Mouse (Mus musculus) spleen, postnatal 14 days (tissue): ENCODE measurements around the gene Epo.

Experiments
- DNase-seq, 2 experiments: peaks; one replicate each; pipeline ENCODE4 v3.0.0; 2021 to 2022; ENCODE audit warnings: low spot score in 2 of 2

The Epo gene

DNA sequence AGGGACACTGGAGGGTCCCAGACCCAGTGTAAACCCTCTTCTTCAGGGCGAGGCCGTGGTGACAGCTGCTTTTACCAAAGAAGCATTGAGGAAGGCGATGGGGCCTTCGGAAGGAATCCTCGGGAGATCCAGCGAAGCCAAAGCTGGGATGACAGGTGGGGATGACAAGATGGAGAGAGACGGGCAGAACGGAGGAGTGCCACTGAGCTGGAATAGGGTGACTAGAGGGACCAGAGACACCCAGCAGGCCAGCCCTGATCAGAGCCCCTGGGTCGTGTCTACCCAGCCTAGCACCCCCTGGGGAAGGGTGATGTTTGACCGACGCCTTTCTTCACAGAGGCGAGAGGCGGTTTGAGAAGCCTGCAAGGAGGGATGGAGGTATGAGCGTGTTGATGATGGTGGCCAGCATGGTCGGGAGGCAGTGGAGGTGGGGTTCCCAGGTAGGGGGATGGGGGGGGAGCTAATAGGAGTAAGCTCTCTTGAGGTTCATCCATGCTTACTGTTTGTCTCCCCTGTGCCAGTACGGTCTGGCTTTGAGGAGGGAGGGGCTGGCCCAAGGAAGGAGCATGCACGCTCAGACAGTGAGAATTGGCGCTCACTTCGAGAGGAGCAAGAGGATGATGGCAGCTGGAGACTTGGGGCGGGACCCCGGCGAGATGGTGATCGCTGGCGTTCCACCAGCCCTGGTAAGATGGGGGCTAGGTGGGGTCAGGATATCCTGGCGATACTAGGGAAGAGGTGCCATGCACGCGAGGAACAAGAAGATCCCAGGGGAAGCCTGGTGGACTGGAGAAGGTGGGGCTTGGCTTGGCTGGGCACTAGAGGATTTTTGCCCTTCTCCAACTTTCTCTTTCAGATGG lies 13.1 kb downstream of the Epo start:
- DNase-seq: no peak

DNA sequence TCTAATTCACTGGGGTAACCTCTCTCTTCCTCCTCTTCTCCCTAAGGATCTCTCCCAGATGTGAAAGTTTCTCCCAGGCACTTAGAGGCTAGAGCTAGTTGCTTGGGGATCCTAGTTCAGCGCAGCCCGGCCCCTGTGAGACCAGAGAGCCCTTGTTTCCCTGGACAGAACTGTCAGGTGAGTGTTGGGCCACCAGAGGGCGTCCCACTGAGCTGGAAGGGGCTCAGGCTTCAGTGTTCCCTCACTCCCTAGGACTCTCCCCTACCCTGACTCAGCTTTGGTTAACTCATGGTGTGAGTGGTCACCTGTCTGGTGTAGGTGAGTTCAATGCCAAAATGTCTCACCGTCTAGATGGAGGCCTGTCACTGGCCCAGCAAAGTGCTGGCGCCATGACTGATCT lies 14.6 kb downstream of the Epo start, which contains the start of gene Gigyf1:
Gene Gigyf1 (plus strand): TSS at position 113 of the 400 bp plus-strand sequence.
- DNase-seq: no peak

DNA sequence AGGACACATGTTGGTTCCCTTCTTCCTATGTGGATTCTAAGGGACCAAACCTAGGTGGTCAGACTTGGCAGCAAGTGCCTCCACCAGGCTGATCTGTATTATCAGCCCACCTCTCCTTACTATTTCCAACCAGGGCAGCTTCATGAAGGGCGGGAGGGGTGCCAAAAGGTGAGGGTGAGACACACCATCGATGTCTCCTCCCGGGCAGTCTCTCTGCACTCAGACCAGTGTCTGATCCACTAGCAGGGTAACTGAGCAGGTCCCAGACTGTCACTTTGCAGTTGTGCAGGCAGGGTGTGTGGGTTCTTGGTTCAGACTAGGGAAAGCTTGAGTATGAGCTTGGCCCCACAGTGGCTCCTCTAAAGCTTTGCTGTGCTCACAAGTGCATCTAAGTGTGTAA lies 18.2 kb downstream of the Epo start:
- DNase-seq: no peak

DNA sequence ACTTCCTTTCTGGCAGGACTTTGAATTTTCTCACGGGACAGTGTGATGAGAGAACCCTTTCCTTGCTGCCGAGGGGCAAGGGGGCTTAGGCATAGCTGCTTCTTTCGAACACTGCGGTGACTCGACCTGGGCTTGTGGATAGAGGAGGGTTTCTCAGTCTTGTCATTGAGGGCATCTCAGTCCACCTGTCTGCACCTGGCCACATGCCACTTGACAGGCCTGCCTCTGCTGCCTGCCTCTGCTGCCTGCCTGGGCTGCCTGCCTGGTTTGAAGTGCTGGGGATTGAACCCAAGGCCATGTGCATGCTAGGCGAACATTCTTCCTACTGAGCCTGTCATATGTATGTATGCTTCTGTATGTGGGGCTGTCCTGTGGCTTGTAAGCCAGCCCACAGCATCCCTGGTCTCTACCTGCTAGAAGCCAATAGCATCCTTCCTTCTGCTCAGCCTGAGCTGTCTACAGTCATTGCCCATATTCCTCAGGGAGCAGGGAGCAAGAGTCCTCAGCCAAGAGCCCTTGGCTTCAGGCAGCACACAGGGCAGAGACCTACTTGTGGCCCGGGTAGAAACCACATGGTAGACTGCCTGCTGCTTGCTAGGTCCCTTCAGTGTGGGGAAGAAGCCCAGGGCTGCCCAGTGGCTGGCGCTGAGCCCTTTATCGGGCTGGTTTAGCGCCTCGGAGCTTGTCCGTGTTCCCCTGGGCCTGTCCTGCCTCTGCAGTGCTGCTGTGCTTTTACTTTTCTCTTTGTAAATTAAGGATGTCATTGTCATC lies 18.9 kb downstream of the Epo start:
- DNase-seq: no peak

GRCm38 (mm10) chr5:137512847-137513794 lies 19.9 kb downstream of the Epo start:
- no peak for DNase-seq

DNA sequence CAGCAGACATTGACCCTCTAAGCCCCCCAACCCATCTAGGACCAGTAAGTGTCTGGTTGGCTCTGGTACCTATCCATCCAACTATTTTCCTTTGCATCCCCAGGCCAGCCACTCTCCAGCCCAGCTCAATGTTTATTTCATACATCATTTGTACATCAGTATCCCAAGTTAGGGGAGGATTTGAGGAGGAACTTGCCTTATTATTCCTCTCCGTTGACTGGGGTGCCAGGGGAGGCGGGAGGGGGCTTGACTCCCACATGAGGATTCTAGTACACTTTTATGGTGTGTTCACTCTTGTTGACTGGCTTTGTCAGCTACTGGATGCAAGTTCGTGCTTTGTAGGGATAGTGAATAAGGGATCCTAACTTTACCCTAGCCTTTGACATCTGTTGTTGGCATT lies 21.3 kb downstream of the Epo start:
- DNase-seq: no peak

DNA sequence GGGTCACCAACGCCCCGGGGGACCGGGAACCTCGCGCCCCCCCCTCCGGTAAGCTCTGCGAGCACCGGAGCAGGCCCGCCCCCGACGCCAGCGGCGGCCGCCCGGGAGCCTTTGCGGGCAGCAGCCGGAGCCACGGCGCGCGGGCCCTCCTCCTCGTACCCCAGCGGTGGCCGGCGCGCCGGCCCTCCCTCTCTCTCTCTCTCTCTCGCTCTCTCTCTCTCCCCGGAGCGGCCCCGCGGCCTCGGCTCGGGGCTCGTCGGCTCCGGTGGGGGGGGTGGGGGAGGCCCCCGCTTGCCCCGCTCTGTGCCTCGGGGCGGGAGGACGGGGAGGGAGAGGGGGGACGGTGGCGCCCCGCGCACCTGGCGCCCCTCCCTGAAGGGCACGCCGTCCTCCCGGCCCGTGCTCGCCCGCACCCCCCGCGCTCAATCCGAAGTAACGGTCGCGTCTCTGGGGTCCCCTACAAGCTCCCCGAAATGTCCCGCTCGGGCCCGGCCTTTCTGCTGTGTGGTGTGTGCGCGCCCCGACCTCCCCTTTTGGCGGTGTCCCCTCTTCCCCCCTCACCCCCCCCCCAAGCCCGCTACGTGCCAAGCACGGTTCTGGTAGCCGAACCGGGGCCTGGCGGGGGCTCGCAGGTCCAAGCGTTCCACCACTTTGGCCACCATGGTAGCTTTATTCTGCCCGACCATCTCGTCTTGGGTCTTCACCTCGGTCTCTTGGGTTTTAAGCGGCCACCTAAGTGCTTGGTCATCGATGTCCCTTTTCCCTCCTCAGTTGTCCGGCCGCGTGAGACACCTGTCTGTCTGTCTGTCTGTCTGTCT lies 22.3 kb downstream of the Epo start:
- no peak for DNase-seq

DNA sequence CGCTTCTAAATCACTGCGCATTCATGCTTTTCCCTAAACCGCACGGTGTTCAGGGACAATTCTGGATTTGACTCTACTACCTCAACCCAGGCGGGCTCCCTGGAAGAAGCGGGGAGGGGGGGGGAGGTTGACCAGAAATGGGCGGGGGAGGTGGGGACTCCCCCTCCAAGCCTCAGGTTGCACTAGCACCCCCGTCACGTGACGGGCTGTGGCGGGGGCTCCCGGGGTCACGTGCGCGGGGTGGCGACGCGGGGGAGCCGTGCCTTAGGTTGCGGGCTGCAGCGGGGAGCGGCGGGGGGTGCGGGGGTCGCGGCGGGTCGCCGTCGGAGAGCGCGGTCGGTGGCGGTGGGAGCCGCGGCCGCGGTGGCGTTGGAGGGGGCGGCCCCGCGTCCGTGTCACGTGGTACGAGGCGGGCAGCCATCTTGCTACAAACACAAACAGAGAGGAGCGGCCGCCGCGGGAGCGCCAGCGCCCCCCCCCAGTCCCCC lies 23.0 kb downstream of the Epo start:
- peak; percentile 46 to 62 for DNase-seq

DNA sequence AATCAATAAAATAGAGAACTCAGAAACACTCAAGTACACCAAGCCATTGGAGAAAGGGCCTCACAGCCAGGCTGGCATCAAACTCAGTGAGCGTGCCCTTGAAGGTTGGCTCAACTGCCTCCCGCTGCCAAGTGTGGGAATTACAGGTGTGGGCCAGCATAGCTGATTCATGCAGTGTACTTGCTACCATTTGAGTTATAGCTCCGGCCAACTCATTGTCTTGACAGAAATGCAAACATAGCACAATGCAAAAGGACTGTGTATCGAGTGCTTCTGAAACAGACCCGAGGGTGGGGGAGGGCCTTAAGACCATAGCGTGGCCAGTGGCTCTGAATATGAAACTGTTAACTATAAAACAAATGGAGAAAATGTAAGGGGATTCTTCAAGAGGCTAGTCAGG lies 29.0 kb downstream of the Epo start:
- DNase-seq: no peak

DNA sequence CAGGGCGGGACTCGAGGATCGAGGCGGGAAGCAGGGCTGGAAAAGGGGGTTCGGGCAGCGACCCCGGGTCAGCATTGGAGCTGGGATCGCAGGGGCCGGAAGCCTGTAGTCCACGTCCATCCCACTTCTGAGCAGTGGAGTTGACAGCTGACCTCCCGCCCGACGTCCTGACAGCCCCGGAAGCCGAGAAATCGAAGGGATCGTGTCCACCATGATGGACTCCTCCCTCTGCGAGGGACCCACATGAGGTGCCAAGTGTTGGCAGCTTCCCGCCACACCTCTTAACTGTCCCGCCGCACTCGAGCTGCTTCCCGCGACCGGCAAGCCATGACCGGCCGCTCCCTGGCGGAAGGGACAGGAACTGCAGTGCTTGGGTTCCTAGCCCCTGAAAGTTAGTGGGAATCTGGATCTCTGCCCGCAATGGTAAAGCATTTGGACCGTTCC lies 30.4 kb downstream of the Epo start:
- DNase-seq: peak; percentile 67 to 82

DNA sequence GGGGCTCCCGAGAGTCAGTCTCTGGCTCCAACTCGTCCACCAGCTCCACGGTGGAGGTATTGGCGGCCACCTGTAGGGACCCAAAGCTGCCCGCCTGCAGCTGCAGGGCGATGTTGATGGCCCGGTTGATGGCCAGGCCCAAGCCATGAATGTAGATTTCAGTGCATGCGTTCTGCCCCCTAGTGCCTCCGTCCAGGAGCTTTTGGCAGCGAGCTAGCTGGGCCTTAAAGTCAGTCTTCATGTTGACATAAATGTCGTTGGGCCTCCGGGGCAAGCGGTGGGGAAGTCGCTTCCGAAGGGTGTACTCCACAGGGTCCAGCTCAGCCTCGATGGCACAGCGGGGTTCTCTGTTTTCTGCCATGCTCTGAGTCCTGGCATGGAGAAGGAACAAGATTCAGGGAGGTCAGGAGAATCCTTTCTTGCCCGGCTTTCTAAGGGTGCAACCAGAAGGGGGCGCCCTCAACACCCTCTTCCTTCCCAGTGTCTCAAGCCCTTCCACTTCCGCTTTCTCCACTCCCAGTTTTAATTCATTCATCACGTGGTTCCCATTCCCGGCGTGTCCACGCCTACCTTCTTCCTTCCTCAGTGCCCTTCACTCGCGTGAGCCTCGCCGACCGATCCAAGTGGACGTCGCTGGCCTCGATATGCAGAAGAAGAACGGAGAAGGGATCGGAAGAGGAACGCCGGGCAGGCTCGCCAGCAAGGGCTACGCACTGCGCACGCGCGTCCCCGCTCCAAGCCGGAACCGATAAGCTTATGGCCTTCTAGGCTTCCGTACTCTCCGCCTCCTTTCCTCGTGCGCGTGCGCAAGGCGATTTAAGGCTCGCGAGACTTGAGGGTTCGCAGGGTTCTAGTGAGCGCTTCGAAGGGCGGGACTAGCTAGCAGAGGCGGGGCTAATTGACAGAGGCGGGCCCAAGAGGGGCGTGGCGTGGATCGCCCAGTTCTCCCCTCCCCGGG lies 31.1 kb downstream of the Epo start, which contains the start of gene Pop7:
Gene Pop7 (minus strand): TSS at position 810 of the 958 bp plus-strand sequence.
- peak; percentile 100 for DNase-seq

GRCm38 (mm10) chr5:137500186-137500585 lies 32.9 kb downstream of the Epo start:
- DNase-seq: no peak

DNA sequence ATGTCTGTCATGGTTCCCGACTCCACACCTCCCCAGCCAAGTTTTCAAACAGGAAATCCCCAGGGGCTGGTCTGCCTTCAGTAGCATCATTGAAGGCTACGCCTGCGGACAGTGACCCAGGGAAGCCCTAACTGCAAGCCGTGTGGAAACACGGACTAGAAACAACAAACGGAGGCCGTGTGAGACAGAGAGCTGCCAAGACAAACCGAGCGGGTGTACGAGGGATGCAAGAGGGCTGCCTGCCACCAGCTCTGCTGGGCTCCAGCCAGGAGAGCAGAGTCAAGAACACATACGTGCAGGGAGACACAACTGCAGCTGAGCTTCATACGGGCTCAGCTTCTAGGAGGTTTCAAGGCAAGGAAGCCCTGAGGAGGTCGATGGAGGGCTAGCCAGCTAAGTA lies 39.2 kb downstream of the Epo start:
- DNase-seq: no peak

DNA sequence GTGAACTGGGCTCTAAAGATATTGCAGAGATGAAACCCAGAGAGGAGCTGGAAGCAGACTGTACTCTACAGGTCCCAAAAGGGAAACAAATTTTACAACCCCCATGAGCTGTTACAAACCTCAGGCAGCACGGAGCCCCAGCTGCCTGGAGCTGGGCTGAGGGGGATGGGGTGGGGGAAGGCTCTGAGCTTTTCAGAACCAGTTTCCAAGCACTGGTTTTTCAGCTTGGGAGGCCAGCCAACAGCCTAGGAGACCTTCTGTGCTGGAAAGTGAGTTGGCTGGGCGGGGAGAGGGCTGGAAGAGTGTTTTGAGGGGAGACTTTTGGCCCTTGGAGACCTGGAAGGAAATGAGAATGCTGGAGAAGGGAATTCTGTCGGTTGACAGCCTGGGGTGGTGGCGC lies 41.5 kb downstream of the Epo start:
- DNase-seq: no peak

GRCm38 (mm10) chr5:137487616-137488015 lies 45.4 kb downstream of the Epo start:
- no peak for DNase-seq

GRCm38 (mm10) chr5:137485851-137486155 lies 47.2 kb downstream of the Epo start:
- no peak for DNase-seq

DNA sequence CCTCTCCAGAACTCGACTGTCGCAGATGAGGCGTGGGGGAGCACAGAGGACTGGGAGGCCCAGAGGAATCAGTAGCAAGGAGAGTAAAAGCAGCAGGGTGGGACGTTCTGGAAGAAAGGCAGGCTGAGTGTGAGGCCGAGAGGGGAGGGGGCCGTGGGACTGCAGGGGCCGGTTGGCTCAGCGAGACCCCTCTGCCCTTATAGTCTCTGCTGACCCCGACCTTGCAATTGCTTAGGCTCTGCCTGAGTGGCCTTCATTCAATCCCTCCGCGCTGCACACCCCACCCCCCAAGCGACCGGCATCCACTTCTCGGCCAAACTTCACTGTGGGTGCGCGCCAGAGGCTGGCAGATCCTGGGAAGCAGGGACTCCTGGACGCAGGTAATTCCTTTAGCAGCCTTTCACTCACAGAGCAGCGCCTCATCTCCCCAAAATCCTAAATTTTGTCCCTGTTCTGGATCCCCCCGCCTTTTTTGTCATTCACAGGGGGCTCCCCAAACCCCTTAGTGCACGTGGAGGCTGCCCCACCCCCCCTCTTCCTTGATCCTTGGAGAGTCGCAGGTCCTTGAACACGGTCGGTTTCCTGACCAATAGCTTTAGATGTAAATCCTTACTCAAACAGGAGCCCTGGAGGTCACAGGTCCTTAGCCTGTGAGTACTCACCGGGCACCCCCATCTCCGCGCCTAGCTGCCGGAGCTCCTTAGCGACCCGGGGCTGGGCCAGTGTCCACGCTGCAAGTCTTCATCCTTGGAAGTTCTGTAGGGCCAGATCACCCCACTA lies 47.8 kb downstream of the Epo start:
- no peak for DNase-seq

GRCm38 (mm10) chr5:137481897-137482296 lies 51.1 kb downstream of the Epo start:
- no peak for DNase-seq

DNA sequence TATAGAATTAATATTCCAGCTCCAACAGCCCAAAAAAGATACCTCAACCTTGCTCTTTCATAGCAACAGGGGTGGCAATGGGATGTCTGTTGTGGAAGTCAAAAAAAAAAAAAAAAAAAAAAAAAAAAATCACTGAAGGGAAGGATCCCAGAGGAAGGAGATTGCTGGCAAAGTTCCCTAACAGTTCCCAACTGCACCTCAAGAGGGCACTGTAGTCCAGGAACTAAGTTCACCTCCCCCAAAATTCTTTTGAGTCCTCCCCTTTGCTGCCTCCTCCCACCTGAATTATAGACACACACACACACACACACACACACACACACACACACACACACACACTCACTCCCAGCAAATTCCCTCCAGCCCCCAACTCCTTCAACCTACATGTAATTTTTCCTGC lies 51.9 kb downstream of the Epo start:
- peak; percentile 19 to 51 for DNase-seq
